Mouse (Mus musculus) thymus, adult 2 months (tissue): ENCODE data around the gene Lix1. TPM values are rescaled to one million over a fixed set of nuclear protein-coding genes. Genes with fewer than 3 reads are reported as not detected.

Source experiments
- DNase-seq: peaks from one replicate; pipeline ENCODE4 v3.0.0; 2021
- H3K27ac ChIP-seq: fragments of 200-500 bp; 2 replicates; pipeline ENCODE4 v1.5.1; 2012; ENCODE audit warnings: low read length, control low read depth; ENCODE audit not compliant: control insufficient read depth, insufficient read depth
- H3K27me3 ChIP-seq: fragments of 200-500 bp; 2 replicates; pipeline ENCODE4 v1.6.1; 2012; ENCODE audit warnings: mild to moderate bottlenecking, low read length, moderate library complexity, mixed read lengths; ENCODE audit not compliant: control insufficient read depth, insufficient read depth
- H3K36me3 ChIP-seq: fragments of 200-500 bp; 2 replicates; pipeline ENCODE4 v1.6.1; 2012; ENCODE audit warnings: mild to moderate bottlenecking, low read length, moderate library complexity; ENCODE audit not compliant: control insufficient read depth, insufficient read depth
- H3K4me1 ChIP-seq: fragments of 200-500 bp; replicated peaks from 2 replicates; pipeline ENCODE4 v1.6.1; 2012; ENCODE audit warnings: low read length; ENCODE audit not compliant: control insufficient read depth, insufficient read depth
- H3K4me3 ChIP-seq: fragments of 200-500 bp; 2 replicates; pipeline ENCODE4 v1.5.1; 2012; ENCODE audit warnings: mild to moderate bottlenecking, low read length, control low read depth, moderate library complexity; ENCODE audit not compliant: control insufficient read depth, insufficient read depth
- CTCF ChIP-seq: fragments of 200-500 bp; IDR thresholded peaks from 2 replicates; pipeline ENCODE4 v1.5.1; 2012; ENCODE audit warnings: mild to moderate bottlenecking, control low read depth, low read length, moderate library complexity, borderline replicate concordance; ENCODE audit not compliant: control insufficient read depth, poor library complexity, insufficient read depth; ENCODE audit errors: extremely low read depth
- POLR2A ChIP-seq: fragments of 200-500 bp; IDR thresholded peaks from 2 replicates; pipeline ENCODE4 v1.6.1; 2012; ENCODE audit warnings: mild to moderate bottlenecking, low read length, control low read depth, moderate library complexity; ENCODE audit not compliant: control insufficient read depth, poor library complexity, insufficient read depth; ENCODE audit errors: extremely low read depth
- WGBS: fragments of 180-500 bp; shearing (Covaris S2); methylation state at CpG from one replicate; pipeline ENCODE4 v1.1.7; 2018; 5-methylcytosine and 5-hydroxymethylcytosine counted together
- polyA plus RNA-seq: library from polyadenylated mRNA; depleted of rRNA; stranded (reverse); fragments of >200 nt; gene quantifications from 2 replicates; pipeline ENCODE4 v1.2.3, GENCODE M21; 2012

Lix1 gene
- polyA plus RNA-seq, 1 experiment = 0.12 TPM

DNA sequence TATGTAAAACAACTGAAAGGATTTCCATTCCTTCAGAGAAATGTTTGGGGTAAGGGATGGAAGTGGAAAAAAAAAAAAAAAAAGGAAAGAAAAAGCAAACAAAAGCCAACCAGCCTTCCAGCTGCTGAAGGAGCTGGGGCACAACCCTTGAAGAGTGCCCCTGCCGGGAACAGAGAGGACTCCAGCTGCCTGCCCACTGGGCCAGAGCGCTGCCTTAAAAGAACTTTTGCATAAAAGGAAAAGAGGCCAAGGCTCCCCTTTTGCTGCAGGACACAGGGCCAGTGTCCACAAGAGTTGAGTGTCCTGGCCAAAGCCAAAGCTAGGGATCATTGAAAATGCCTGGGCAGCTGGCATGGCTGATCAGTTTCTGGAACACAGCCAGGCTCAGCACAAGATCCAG, 7.1 kb downstream of the Lix1 start:
- TF ChIP-seq CTCF (no peak), POLR2A (no peak)
- Histone ChIP-seq H3K36me3 (no peaks in the 10 kb centered on the region), H3K27ac (no peak overlapping the region), H3K4me3 (no peak overlapping the region), H3K27me3 (no peaks in the 10 kb centered on the region), H3K4me1 (peaks cover 6% of the 10 kb centered on the region)
- no peak for DNase-seq
- 83% methylated on average over 2 of the region's 2 CpGs for WGBS

DNA sequence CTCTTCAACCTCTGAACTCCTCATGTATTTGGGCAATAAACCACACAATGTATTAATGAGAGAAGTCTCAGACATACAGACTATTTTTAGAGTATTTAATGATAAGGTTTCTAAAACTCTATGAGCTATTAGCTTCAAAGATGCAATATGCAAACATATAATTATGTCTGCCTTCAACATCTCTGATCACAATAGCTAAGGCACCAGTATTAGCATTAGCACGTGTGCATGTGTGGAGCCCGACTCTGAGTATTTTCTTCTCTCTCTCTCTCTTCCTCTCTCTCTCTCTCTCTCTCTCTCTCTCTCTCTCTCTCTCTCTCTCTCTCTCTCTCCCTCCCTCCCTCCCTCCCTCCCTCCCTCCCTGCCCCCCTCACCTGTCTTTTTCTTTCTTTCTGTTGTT, 9.0 kb downstream of the Lix1 start:
- Histone ChIP-seq H3K4me1 (no peaks in the 10 kb centered on the region), H3K27ac (no peak overlapping the region), H3K27me3 (no peaks in the 10 kb centered on the region), H3K4me3 (no peak overlapping the region), H3K36me3 (no peaks in the 10 kb centered on the region)
- 74% methylated on average over 2 of the region's 2 CpGs for WGBS
- no peak for TF ChIP-seq POLR2A
- TF ChIP-seq CTCF = no peak
- DNase-seq = no peak

DNA sequence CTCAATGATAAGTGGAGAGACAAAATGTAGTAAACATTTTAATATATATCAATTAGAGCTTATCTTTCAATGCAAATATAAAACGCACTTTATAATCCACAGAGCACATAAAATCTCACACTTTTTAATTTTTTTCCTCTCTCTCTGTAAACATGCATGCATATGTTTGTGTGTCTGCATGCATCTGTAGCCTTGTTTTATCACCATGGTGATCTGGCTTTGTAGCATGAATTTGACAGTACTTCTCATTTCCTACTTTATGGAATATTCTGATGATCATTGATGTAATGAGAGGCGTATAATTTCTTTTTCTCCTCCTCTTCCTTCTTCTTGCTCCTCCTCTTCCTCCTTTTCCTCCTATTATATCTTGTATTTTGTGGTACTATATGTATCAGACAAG, 9.7 kb downstream of the Lix1 start:
- no peaks in the 10 kb centered on the region for H3K36me3 ChIP-seq
- WGBS = 98% methylated on average over 2 of the region's 2 CpGs
- DNase-seq = no peak

DNA sequence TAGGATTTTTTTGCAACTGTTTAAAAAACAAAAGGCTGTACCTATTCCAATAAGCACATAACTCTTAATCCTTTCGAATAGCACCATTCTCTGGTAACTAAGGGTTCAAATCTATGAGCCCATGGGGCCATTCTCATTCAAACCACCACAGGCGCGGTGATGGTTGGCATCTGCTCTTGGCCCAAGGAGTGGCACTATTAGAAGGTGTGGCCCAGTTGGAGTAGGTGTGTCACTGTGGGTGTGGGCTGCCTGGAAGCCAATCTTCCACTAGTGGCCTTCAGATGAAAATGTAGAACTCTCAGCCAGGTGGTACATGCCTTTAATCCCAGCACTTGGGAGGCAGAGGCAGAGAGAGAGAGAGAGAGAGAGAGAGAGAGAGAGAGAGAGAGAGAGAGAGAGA, 11.7 kb downstream of the Lix1 start:
- Histone ChIP-seq H3K27ac (no peak overlapping the region), H3K4me1 (no peaks in the 10 kb centered on the region), H3K36me3 (no peaks in the 10 kb centered on the region), H3K4me3 (no peak overlapping the region), H3K27me3 (no peaks in the 10 kb centered on the region)
- no peak for TF ChIP-seq POLR2A
- no peak for TF ChIP-seq CTCF
- 98% methylated on average over 3 of the region's 3 CpGs for WGBS
- no peak for DNase-seq

More for the DNA sequence above, 9.7 kb downstream of the Lix1 start:
- Histone ChIP-seq H3K27ac (no peak overlapping the region), H3K4me3 (no peak overlapping the region), H3K27me3 (no peaks in the 10 kb centered on the region), H3K4me1 (no peaks in the 10 kb centered on the region)
- TF ChIP-seq CTCF (no peak), POLR2A (no peak)

DNA sequence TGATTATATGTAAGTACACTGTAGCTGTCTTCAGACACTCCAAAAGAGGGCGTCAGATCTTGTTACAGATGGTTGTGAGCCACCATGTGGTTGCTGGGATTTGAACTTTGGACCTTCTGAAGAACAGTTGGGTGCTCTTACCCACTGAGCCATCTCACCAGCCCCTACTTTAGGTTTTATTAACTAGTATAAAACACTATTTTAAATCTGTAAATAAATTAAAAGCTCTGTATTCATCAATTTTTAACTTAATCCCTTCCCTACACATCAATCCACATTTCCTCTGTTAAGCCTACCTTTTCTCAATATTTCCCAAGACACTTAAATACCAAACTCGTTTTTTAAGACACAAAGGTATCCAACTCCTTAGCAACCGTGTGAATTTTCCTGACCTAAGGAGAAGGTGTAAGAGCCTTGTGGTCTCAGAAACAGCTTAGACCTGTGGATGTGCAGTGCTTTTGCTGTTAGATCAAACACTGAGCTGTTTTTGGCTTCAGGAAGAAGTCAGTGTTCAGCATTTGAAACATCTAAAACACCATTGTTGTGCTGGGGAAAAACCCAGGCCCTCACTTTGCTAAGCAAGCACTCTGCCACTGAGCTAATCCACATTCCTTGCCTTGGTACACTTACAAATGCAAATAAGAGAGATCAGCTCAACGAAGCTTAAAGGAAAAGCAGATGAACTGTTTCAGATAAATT, 22.3 kb downstream of the Lix1 start:
- WGBS = 59% methylated on average over 4 of the region's 4 CpGs

DNA sequence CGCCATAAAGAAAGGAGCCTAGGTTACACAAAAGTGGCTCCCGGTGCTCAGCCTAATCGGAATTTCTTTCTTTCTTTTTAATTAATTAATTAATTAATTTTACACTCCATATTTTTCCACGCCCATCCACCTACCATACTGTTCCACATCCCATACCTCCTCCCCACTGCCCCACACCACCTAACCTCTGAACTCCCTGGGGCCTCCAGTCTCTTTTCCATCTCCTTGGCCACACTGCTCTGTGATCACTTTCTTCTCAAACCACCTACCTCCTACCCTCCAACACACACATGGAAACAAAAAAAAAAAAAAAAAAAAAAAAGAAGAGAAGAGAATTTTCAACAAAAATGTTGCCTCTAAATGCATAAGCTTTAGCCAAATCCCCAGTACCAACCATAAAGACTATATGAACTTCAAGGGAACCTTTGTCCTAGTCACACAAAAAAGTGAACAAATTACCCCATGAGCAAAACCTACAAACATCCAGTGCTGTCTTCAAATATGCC, 22.9 kb downstream of the Lix1 start:
- H3K27me3 ChIP-seq = no peaks in the 10 kb centered on the region
- no peak overlapping the region for H3K27ac ChIP-seq
- no peak for DNase-seq
- H3K4me1 ChIP-seq = no peaks in the 10 kb centered on the region
- no peaks in the 10 kb centered on the region for H3K36me3 ChIP-seq
- H3K4me3 ChIP-seq = no peak overlapping the region
- TF ChIP-seq POLR2A = no peak
- no peak for TF ChIP-seq CTCF
- 94% methylated on average over 4 of the region's 4 CpGs for WGBS

More for the DNA sequence above, 22.3 kb downstream of the Lix1 start:
- no peak overlapping the region for H3K4me3 ChIP-seq
- no peaks in the 10 kb centered on the region for H3K27me3 ChIP-seq
- H3K36me3 ChIP-seq = no peaks in the 10 kb centered on the region
- H3K4me1 ChIP-seq = no peaks in the 10 kb centered on the region
- H3K27ac ChIP-seq = no peak overlapping the region
- TF ChIP-seq CTCF = no peak
- TF ChIP-seq POLR2A = no peak
- no peak for DNase-seq

DNA sequence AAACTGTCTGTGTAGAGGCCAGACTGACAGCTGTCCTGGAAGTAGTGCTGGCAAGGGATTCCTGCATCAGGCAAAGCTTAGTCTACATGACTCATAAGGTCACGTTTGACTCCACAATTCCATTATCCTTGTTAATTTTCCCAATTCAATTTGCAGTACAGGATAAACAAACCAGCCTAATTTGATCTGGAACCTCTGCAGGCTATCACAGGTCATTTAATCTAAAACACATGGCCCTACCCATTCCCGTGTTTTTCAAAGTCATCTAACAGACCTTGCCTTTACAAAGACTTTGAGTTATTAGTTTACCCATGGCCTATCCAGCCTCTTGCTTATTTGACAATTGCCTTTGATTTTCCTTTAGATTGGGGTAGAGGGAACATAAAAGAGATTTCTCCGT, 23.4 kb downstream of the Lix1 start:
- Histone ChIP-seq H3K27me3 (no peaks in the 10 kb centered on the region), H3K4me3 (no peak overlapping the region), H3K36me3 (no peaks in the 10 kb centered on the region), H3K4me1 (no peaks in the 10 kb centered on the region), H3K27ac (no peak overlapping the region)
- 94% methylated on average over 3 of the region's 3 CpGs for WGBS
- no peak for DNase-seq
- TF ChIP-seq POLR2A = no peak
- no peak for TF ChIP-seq CTCF
